Mouse (Mus musculus): ENCODE measurements at regions not wholly inside any gene's neighbourhood (a gene's known extent, or its start where the extent isn't known, plus 50 kb on each side); places are given as distances from the start of the nearest gene placed in this dataset.
"Not testable (repeated sequence)": the region's sequence is repeated elsewhere in the genome, so short reads cannot be mapped to it uniquely, and the experiment has no call there.

- H3K4me2 ChIP-seq (ENCODE audit: low read depth, low read length); H3K27me3 ChIP-seq (replicated peaks; ENCODE audit: control insufficient read depth, insufficient read depth, low read length): not testable (repeated sequence)
These were observed 112.1 kb upstream of the Sipa1l1 start for GRCm38 (mm10) chr12:82056782-82057611.

DNA sequence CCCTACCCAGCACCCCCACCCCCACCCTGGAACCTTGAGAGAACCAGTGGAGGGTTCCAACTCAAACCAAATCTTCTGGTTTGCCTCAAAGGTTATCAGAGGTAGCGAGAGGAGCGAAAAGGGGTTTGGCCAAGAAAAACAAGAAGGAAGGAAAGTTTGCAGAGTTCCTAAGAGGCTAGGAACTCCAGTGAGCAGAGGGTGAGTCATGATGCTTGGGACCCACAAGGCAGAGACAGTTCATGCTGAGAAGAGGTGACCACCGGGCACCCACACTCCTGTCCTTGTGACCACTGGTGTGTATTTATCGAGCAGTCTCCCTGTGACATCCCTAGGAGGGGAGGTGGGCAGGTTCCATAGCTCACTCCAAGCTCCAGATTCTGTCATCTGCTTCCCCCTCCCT lies 104.1 kb upstream of the Sipa1l1 start:
- Histone ChIP-seq H3K27ac (ENCODE audit: low read length) (no peak overlapping the region), H3K4me3 (ENCODE audit: low read length) (no peak overlapping the region), H3K27me3 (replicated peaks; ENCODE audit: control insufficient read depth, insufficient read depth, low read length) (no peaks in the 10 kb centered on the region), H3K9me3 (ENCODE audit: control insufficient read depth, low read length) (no peaks in the 10 kb centered on the region), H3K9ac (ENCODE audit: low read depth, low read length) (no peak overlapping the region), H3K4me1 (ENCODE audit: control insufficient read depth, insufficient read depth, low read length) (no peaks in the 10 kb centered on the region), H3K4me2 (ENCODE audit: low read depth, low read length) (no peak overlapping the region), H3K36me3 (ENCODE audit: control insufficient read depth, insufficient read depth, low read length) (no peaks in the 10 kb centered on the region)
- ATAC-seq = no peak
- 89% methylated on average over 4 of the region's 4 CpGs for WGBS

More at GRCm38 (mm10) chr12:82056782-82057611, 112.1 kb upstream of the Sipa1l1 start:
- H3K4me1 ChIP-seq (ENCODE audit: control insufficient read depth, insufficient read depth, low read length); H3K36me3 ChIP-seq (ENCODE audit: control insufficient read depth, insufficient read depth, low read length); H3K4me3 ChIP-seq (ENCODE audit: low read length); ATAC-seq; H3K9me3 ChIP-seq (ENCODE audit: control insufficient read depth, low read length); H3K9ac ChIP-seq (ENCODE audit: low read depth, low read length); H3K27ac ChIP-seq (ENCODE audit: low read length): not testable (repeated sequence)
- WGBS = no CpG with 5 or more reads among the region's 6 CpGs

DNA sequence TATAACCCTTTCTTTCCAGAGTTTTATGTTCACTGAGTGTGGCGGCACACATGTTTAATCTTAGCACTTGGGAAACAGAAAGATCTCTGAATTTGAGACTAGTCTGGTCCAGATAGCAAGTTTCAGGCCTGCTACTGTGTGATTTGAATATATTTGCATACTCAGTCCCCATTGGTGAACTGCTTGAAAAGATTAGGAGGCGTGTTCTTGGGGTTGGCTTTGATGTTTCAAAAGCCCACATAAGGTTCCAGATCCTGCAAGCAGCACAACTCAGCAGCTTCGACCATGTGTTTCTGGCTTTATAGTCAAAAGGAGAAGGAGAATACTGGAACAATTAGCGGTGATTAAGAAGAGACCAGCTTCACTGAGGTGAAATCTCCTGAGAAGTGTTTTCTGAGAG lies 102.3 kb upstream of the Sipa1l1 start:
- WGBS = 45% methylated on average over 4 of the region's 4 CpGs
- H3K27ac ChIP-seq (ENCODE audit: low read length) = no peak overlapping the region
- H3K9me3 ChIP-seq (ENCODE audit: control insufficient read depth, low read length) = no peaks in the 10 kb centered on the region
- no peak for ATAC-seq
- H3K27me3 ChIP-seq (replicated peaks; ENCODE audit: control insufficient read depth, insufficient read depth, low read length) = no peaks in the 10 kb centered on the region
- no peaks in the 10 kb centered on the region for H3K4me1 ChIP-seq (ENCODE audit: control insufficient read depth, insufficient read depth, low read length)
- no peak overlapping the region for H3K9ac ChIP-seq (ENCODE audit: low read depth, low read length)
- H3K36me3 ChIP-seq (ENCODE audit: control insufficient read depth, insufficient read depth, low read length) = no peaks in the 10 kb centered on the region
- no peak overlapping the region for H3K4me2 ChIP-seq (ENCODE audit: low read depth, low read length)
- no peak overlapping the region for H3K4me3 ChIP-seq (ENCODE audit: low read length)

GRCm38 (mm10) chr12:82069621-82070020 lies 99.5 kb upstream of the Sipa1l1 start:
- no peak for ATAC-seq
- no peak overlapping the region for H3K27ac ChIP-seq (ENCODE audit: low read length)
- 87% methylated on average over 9 of the region's 9 CpGs for WGBS
- no peaks in the 10 kb centered on the region for H3K9me3 ChIP-seq (ENCODE audit: control insufficient read depth, low read length)
- H3K4me3 ChIP-seq (ENCODE audit: low read length) = no peak overlapping the region
- H3K36me3 ChIP-seq (ENCODE audit: control insufficient read depth, insufficient read depth, low read length) = no peaks in the 10 kb centered on the region
- no peaks in the 10 kb centered on the region for H3K27me3 ChIP-seq (replicated peaks; ENCODE audit: control insufficient read depth, insufficient read depth, low read length)
- no peak overlapping the region for H3K4me2 ChIP-seq (ENCODE audit: low read depth, low read length)
- no peak overlapping the region for H3K9ac ChIP-seq (ENCODE audit: low read depth, low read length)
- peaks cover 10% of the 10 kb centered on the region for H3K4me1 ChIP-seq (ENCODE audit: control insufficient read depth, insufficient read depth, low read length)

GRCm38 (mm10) chr12:82072810-82073465 lies 96.2 kb upstream of the Sipa1l1 start:
- peak; percentile 71 for ATAC-seq
- no peaks in the 10 kb centered on the region for H3K9me3 ChIP-seq (ENCODE audit: control insufficient read depth, low read length)
- H3K4me3 ChIP-seq (ENCODE audit: low read length) = no peak overlapping the region
- H3K27me3 ChIP-seq (replicated peaks; ENCODE audit: control insufficient read depth, insufficient read depth, low read length) = no peaks in the 10 kb centered on the region
- H3K36me3 ChIP-seq (ENCODE audit: control insufficient read depth, insufficient read depth, low read length) = no peaks in the 10 kb centered on the region
- H3K27ac ChIP-seq (ENCODE audit: low read length) = no peak overlapping the region
- 59% methylated on average over 13 of the region's 13 CpGs for WGBS
- no peak overlapping the region for H3K9ac ChIP-seq (ENCODE audit: low read depth, low read length)
- peaks cover 17% of the 10 kb centered on the region for H3K4me1 ChIP-seq (ENCODE audit: control insufficient read depth, insufficient read depth, low read length)
- H3K4me2 ChIP-seq (ENCODE audit: low read depth, low read length) = no peak overlapping the region

- Histone ChIP-seq H3K4me2 (ENCODE audit: low read depth, low read length) (no peak overlapping the region), H3K36me3 (ENCODE audit: control insufficient read depth, insufficient read depth, low read length) (no peaks in the 10 kb centered on the region), H3K27me3 (replicated peaks; ENCODE audit: control insufficient read depth, insufficient read depth, low read length) (no peaks in the 10 kb centered on the region), H3K4me3 (ENCODE audit: low read length) (no peak overlapping the region), H3K9me3 (ENCODE audit: control insufficient read depth, low read length) (no peaks in the 10 kb centered on the region), H3K27ac (ENCODE audit: low read length) (peak overlapping the region; percentile 62; the same call in 1 of the 2 replicates), H3K9ac (ENCODE audit: low read depth, low read length) (peak overlapping the region; percentile 20; the same call in 1 of the 2 replicates), H3K4me1 (ENCODE audit: control insufficient read depth, insufficient read depth, low read length) (peaks cover 17% of the 10 kb centered on the region)
- 56% methylated on average over 13 of the region's 13 CpGs for WGBS
- no peak for ATAC-seq
These were observed 93.5 kb upstream of the Sipa1l1 start for GRCm38 (mm10) chr12:82075479-82076221.

- Histone ChIP-seq H3K27ac (ENCODE audit: low read length) (0 out of 2 replicates have a peak overlapping the region, but pooled peaks have one; percentile 20), H3K27me3 (replicated peaks; ENCODE audit: control insufficient read depth, insufficient read depth, low read length) (no peaks in the 10 kb centered on the region), H3K36me3 (ENCODE audit: control insufficient read depth, insufficient read depth, low read length) (no peaks in the 10 kb centered on the region), H3K4me3 (ENCODE audit: low read length) (no peak overlapping the region), H3K9ac (ENCODE audit: low read depth, low read length) (no peak overlapping the region), H3K4me1 (ENCODE audit: control insufficient read depth, insufficient read depth, low read length) (peaks cover 17% of the 10 kb centered on the region), H3K4me2 (ENCODE audit: low read depth, low read length) (no peak overlapping the region), H3K9me3 (ENCODE audit: control insufficient read depth, low read length) (no peaks in the 10 kb centered on the region)
- ATAC-seq = peak; percentile 58
- WGBS = 70% methylated on average over 8 of the region's 8 CpGs
These were observed 92.4 kb upstream of the Sipa1l1 start for GRCm38 (mm10) chr12:82076766-82077165.

DNA sequence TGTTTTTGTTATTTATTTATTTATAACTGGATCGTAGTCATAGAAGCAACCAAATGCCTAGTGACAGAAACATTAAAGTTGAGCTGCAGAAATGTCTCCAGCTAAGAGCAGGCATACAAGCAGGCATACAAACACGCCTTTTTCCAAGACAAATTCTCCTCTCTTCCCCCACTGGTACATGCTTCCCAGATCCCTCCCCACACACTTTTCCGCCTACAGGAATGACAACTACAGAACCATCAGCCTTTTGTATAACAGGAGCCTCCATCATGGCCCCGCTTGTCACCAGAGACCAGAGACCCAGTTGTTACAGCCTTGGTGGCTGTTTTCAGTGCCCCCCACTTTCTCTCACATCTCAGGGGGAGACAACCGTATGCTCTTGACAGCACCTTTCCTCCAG lies 91.2 kb upstream of the Sipa1l1 start:
- no peak overlapping the region for H3K4me3 ChIP-seq (ENCODE audit: low read length)
- no peak overlapping the region for H3K4me2 ChIP-seq (ENCODE audit: low read depth, low read length)
- H3K36me3 ChIP-seq (ENCODE audit: control insufficient read depth, insufficient read depth, low read length) = no peaks in the 10 kb centered on the region
- H3K4me1 ChIP-seq (ENCODE audit: control insufficient read depth, insufficient read depth, low read length) = peaks cover 12% of the 10 kb centered on the region
- no peak overlapping the region for H3K9ac ChIP-seq (ENCODE audit: low read depth, low read length)
- H3K9me3 ChIP-seq (ENCODE audit: control insufficient read depth, low read length) = no peaks in the 10 kb centered on the region
- ATAC-seq = no peak
- no peaks in the 10 kb centered on the region for H3K27me3 ChIP-seq (replicated peaks; ENCODE audit: control insufficient read depth, insufficient read depth, low read length)
- WGBS = 92% methylated on average over 5 of the region's 5 CpGs
- H3K27ac ChIP-seq (ENCODE audit: low read length) = no peak overlapping the region

- Histone ChIP-seq H3K9ac (ENCODE audit: low read depth, low read length) (no peak overlapping the region), H3K4me3 (ENCODE audit: low read length) (no peak overlapping the region), H3K36me3 (ENCODE audit: control insufficient read depth, insufficient read depth, low read length) (no peaks in the 10 kb centered on the region), H3K27ac (ENCODE audit: low read length) (no peak overlapping the region), H3K4me1 (ENCODE audit: control insufficient read depth, insufficient read depth, low read length) (peaks cover 7% of the 10 kb centered on the region; the same call in 1 of the 2 replicates), H3K4me2 (ENCODE audit: low read depth, low read length) (no peak overlapping the region), H3K9me3 (ENCODE audit: control insufficient read depth, low read length) (no peaks in the 10 kb centered on the region), H3K27me3 (replicated peaks; ENCODE audit: control insufficient read depth, insufficient read depth, low read length) (no peaks in the 10 kb centered on the region)
- no peak for ATAC-seq
These were observed 90.4 kb upstream of the Sipa1l1 start for GRCm38 (mm10) chr12:82078740-82079139.
